Mouse (Mus musculus): Measurements from ENCODE around the gene Clrn1.

The Clrn1 gene

GRCm38 (mm10) chr3:58831586-58831985 is 53.6 kb downstream of the Clrn1 start:
- DNase-seq (ENCODE audit: low spot score in 2 of 2) = no peak

GRCm38 (mm10) chr3:58829926-58830325 is 55.2 kb downstream of the Clrn1 start:
- DNase-seq (ENCODE audit: low spot score in 2 of 2) = no peak

- no peak for DNase-seq (ENCODE audit: low spot score in 2 of 2)
Measured at GRCm38 (mm10) chr3:58828366-58829153, 56.6 kb downstream of the Clrn1 start.

GRCm38 (mm10) chr3:58826266-58826665 is 58.9 kb downstream of the Clrn1 start:
- DNase-seq (ENCODE audit: low spot score in 2 of 2) = no peak

- no peak for DNase-seq (ENCODE audit: low spot score in 2 of 2)
Measured at GRCm38 (mm10) chr3:58822211-58822610, 62.9 kb downstream of the Clrn1 start, which contains the start of gene Mindy4b-ps. TSS of gene Mindy4b-ps (minus strand) at chr3:58822311.

- no peak for DNase-seq (ENCODE audit: low spot score in 2 of 2)
Measured at GRCm38 (mm10) chr3:58817337-58817736, 67.8 kb downstream of the Clrn1 start.

GRCm38 (mm10) chr3:58814191-58814590 is 70.9 kb downstream of the Clrn1 start:
- no peak for DNase-seq (ENCODE audit: low spot score in 2 of 2)

- no peak for DNase-seq (ENCODE audit: low spot score in 2 of 2)
Measured at GRCm38 (mm10) chr3:58810353-58810752, 74.8 kb downstream of the Clrn1 start.

- no peak for DNase-seq (ENCODE audit: low spot score in 2 of 2)
Measured at GRCm38 (mm10) chr3:58809111-58809915, 75.8 kb downstream of the Clrn1 start.

- no peak for DNase-seq (ENCODE audit: low spot score in 2 of 2)
Measured at GRCm38 (mm10) chr3:58808636-58809035, 76.5 kb downstream of the Clrn1 start.

GRCm38 (mm10) chr3:58804745-58805144 is 80.4 kb downstream of the Clrn1 start:
- DNase-seq (ENCODE audit: low spot score in 2 of 2) = no peak

GRCm38 (mm10) chr3:58798676-58799075 is 86.5 kb downstream of the Clrn1 start:
- DNase-seq (ENCODE audit: low spot score in 2 of 2) = no peak

- no peak for DNase-seq (ENCODE audit: low spot score in 2 of 2)
Measured at GRCm38 (mm10) chr3:58798245-58798644, 86.9 kb downstream of the Clrn1 start.

Data from thymus, postnatal 10 days (tissue).